Mouse (Mus musculus) erythroblast, embryonic 14.5 days (primary cell): ENCODE measurements around the gene Hipk2.

Experiments used
- GATA1 ChIP-seq: IDR thresholded peaks from 2 replicates; pipeline ENCODE4 v1.6.1; 2012; ENCODE audit warnings: low read length, inconsistent platforms, mixed read lengths
- TAL1 ChIP-seq: IDR thresholded peaks from 3 replicates; pipeline ENCODE4 v1.6.1; 2012; ENCODE audit warnings: low read length, inconsistent platforms, mixed read lengths

GRCm38 (mm10) chr6:38695380-38696054 lies 180.4 kb downstream of the Hipk2 start:
- no peak for TF ChIP-seq GATA1
- TF ChIP-seq TAL1, result no peak
